Mouse (Mus musculus): ENCODE results near the gene Ncoa1. TPM values are rescaled to one million over a fixed set of nuclear protein-coding genes. Genes with fewer than 3 reads are reported as not detected.
"Not testable (repeated sequence)": the region's sequence is repeated elsewhere in the genome, so short reads cannot be mapped to it uniquely, and the experiment has no call there.

The Ncoa1 gene
- polyA plus RNA-seq, 3 experiments from 2014 or later, result 7.7 to 17.5 (median 14.6) TPM

DNA sequence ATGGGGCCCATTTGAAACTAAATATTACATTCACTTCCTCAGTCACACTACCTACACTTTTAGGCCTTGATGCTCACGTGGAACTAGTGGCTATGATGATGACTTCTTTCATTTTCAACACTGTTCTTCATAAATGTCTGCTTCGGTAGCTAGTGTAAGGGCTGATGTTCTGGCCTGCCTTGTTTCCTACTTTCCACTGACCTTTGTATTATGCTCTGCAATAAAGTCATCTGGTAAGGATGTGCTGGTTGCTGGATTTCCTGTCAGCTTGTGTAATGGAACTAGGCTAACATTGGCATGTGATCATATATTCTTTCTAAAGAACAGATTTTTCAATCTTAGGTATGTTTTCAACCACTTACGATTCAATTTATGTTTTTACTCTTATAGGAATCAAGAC is 177.7 kb downstream of the Ncoa1 start:
- no peak for ATAC-seq

DNA sequence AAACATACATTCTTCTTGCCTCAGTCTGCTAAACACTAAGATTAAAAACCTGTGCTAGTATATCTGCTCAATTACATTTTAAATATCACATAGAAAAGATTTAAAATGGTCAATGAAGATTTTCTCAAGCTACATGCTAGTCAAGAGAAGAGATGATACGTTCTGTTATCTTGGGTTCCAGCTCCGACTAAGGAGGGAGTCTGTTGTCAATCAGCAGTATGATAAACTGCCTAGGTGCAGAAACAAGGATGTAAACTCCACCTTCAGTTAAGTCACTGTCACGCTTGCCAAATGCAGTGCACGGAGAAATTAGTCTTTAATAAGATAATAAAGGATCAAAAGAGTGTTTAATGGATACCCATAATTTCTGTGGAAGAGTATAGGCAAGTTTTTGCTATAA is 178.4 kb downstream of the Ncoa1 start:
- no peak for ATAC-seq

DNA sequence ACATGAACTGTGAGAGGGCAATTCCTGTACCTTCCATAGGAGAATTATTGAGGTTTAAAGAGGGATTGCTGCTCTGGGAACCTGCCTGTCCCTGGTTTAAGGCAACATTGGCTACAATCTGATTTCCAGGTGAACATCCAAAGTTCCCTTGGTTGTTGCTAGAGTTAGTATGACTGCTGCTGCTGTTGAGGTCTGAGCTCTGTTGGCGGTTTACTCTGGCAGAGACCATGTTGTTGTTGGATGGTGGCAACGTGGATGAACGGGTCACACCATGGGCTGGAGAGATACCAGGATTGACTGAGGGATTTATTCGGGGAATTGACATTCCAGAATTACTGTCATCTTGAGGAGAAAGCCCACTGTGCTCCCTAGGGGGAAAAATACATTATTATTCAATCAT is 181.1 kb downstream of the Ncoa1 start:
- ATAC-seq, result no peak

DNA sequence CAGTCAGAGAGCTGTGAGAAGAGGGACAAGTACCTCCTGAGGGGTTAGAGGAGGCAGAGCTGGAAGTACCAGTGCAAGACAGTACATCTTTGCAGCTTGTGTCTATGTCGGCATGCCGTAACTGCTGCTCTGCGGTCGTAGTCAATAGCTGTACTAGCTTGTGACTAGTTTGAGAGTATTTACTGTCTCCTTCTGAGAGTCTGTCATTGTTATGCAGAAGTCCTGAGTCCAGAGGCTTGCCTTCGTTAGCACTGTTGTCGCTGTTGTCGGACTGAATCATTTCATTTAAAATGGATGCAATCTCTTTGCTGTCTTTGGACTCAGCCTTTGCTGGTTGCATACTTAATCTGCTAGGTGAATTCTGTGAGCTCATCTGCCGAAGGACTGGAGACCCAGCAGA is 181.7 kb downstream of the Ncoa1 start:
- no peak for ATAC-seq

DNA sequence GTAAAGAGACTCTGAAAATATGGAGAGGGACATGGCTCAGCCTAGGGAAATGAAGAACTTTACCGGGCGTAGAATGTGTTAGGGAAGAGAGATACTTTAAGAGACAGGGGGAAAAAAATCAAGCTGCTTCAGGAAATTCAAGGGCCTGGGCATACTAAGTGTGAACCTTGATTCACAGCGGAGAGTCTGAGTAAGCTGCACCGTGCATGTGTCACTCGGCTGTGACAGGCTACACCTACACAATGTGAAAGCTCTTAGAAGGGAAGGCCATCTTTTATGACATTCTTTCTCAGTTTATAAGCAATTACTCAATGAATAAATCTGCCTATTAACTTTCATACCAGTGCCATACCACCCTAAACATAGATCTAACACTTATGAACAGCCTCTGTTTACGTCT is 183.2 kb downstream of the Ncoa1 start:
- no peak for ATAC-seq

DNA sequence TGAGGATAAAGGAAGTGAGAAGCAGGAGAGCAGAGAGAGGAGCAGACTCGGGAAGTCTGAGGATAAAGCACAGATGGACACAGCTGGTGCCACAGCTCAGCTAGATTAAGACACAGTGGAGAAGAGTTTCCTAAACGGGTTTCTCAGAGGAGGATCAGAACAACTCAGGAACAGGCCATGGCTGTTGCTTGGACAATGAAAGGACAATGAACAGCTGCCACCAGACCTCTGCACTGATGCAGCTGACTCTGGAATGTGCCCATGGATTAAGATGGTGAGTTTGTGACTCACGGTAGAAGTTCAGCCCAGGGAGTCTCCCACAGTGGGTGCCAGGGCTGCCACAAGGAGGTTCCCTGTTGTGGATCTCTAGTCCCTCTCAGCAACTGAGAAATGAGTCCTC is 191.8 kb downstream of the Ncoa1 start:
- no peak for ATAC-seq

DNA sequence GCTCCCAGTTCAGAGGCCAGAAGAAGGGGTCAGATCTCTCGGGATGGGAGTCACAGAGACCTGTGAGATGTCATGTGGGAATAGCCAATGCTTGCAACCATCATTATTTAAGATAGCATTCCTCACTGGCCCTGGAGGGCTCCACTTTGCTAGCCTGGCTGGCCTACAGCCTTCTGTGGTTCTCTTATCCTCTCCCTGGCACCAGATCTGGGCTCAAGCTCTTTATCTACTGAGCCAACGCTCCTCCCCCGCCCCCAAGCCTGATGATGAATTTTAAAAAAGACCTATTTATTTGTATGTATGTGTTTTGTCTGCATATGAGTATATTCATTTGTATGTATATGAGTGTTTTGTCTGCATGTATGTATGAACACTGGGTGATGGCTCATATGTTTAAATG is 197.1 kb downstream of the Ncoa1 start:
- ATAC-seq, result no peak

DNA sequence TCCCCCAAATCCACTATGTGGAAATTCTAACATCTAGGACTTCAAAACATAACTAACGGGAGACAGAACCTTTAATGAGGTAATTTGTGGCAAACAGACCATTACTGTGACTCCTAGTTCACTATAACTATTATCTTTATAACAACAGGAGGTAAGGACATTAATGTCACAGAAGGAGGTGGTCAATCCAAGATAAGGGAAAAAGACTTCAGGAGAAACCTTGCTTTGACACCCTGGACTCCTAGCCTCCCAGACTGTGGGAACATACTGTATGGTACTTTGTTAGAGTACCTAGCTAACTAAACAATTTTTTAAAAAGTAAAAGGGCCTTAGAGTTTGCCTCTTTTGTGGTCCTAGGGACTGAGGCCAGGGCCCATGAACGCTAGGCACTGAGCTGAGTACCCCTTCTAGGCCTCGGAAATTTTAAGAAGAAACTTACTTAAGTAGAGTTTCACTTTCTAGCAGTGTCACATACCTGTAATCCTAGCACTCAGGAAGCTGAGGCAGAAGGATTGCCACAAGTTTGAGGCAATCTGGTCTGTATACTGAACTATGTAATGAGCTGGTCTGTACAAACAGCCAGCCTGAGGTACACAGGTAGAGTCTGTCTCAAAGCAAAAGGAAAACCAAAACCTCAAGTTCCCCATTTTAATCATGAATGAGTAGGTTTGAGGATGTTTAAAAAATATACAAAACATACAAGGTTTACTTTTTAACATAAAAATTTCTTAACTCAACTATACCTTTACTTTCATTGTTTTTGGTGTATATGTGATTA is 197.8 kb downstream of the Ncoa1 start:
- ATAC-seq, result no peak

DNA sequence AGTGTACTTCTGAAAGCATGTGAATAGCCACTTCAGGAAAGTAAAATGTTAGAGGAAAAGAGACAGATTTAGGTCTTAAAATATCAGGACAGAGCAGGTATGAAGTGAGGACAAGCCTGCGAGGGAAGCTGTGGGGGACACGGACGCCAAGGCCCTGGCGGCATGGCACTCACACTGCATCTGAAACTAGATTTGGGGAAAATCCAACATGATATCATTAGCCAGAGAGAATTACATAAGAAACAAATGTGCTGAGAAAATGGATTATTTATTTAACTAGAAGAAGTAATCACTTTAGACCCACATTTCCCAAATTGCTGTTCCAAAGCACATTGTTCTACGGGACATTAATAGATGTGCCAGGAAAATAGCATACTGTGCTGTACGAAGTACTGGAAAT is 205.9 kb downstream of the Ncoa1 start:
- no peak for ATAC-seq

DNA sequence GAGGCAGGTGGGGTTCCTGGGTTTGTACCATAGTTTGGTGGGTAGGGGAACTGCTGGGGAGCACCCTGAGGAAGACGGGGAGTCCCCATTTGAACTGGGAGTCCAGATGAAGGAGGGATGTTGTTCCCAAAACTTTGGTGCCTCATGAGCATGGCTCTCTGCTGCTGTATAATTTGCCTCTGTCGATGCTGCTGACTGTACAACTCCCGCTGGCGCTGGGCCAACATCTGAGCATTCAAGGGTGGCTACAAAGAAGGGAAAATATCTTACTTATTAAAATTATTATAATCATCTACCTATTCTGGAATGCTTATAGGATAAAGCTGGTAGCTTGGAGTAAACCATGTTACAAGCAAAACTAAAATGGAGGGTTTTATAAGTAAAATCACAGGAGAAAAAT is 209.2 kb downstream of the Ncoa1 start:
- ATAC-seq, result no peak

DNA sequence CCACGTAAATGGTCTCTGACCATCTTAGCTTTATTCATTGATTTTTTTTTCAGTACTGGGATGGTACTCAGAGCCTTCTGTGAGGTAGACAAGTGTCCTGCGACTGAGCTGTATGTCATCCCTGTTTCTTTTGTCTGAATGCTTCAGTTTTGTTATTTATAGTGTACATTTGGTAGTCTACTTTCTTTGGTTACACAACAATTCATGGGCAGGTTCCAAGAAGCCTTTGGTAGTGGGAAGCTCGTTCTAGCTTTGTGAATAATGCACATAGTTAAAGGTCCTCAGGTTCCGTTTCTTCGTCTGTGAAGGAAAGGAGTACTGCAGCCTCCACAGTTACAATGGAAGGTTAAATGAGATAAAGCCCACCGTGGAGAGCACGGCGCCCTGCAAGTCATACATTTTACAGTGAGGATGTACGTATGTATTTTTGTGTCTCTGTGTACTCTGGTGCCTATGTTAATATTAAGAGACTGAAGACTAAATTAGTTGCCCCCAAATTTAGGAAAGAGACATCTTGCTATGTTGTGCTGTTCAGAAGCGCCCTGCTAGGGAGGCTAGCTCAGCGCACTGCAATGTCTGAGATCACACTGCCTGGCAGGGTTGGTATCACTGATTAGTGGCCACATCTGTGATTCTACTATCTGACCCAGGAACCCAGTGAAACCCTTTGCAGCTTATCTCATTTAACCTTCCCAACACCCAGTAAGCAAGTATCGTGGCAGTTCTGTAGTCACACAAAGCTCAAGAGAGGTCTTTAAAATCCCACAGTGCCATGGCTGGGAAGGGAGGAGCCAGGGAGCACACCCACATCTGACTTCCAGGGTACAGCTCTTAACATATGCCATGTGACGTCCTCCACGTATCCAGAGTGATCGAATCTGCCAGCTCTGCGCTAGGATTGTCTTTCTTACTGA is 224.0 kb downstream of the Ncoa1 start:
- no peak for ATAC-seq

DNA sequence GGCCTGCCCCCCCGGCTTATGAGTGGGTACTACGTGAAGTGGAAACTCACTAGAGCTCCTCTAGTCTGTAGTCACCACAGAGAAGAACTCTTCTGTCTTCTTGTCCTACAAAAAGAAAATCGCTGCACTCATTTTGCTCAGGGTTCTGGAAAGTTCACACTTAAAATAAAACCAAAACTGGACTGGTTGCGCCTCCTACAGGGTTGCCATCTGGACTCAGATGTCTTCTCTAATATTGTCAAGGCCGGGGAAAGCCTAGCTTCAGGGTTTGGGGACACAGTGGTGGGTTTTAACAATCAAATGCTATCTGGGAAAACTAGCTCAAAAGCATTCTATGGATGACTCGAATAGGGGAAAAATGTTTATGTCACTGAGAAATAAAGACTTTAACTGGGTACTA is 227.2 kb downstream of the Ncoa1 start:
- ATAC-seq, result no peak

DNA sequence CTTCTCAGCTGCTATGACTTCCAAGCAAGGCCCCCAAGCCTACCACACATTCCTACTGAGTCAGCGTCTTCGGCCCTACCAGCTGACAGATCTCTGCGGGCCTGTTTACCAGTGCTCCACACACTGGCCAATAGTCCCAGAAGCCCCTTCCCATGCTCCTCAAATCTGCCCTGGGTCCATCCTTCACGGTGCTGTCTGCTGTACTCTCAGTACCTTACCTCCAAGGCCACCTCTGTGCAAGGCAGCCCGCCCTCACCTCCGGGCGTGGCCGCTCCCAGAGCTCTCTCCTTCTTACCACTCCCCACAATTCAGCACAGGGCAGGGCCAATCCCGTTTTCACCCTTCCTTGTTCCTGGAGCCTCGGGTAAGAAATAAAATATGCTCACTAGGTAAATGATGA is 231.2 kb downstream of the Ncoa1 start:
- ATAC-seq, result no peak

DNA sequence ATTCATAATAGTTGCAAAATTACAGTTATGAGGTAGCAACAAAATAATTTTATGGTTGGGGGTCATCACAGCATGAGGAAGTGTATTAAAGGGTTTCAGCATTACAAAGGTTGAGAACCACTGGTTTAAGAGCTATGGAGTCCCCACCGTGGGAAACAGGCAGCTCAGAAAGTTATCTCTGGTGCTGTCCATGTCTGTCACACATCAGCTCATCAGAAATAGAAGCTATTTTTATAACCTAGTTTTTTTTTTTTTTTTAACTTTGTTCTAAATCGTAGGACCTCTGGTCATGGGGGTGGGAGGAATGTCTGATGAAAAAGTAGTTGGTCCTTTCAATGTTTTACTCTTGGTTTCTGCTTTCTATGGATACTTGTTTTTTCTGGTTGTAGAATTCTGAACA is 233.2 kb downstream of the Ncoa1 start:
- ATAC-seq, result no peak

DNA sequence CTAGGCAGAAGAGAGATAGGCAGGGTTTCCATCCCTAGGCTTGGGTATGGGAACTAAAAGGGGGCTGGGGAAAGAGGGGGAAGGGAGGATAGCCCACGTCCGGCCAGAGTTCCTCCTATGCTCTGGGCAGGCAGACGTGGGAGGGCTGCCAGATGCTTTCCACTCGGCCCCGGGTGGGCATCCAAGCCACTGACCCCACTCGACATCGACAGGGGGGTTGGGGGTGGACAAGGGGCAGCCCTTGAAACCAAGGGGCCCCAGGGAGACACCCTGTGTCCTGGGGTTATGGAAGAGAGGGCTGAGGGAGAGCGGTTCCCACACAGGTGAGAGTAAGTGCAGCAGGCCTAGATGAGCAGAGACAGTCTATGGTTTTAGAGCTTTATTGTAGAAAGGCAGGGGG is 236.7 kb downstream of the Ncoa1 start:
- ATAC-seq, result not testable (repeated sequence)

DNA sequence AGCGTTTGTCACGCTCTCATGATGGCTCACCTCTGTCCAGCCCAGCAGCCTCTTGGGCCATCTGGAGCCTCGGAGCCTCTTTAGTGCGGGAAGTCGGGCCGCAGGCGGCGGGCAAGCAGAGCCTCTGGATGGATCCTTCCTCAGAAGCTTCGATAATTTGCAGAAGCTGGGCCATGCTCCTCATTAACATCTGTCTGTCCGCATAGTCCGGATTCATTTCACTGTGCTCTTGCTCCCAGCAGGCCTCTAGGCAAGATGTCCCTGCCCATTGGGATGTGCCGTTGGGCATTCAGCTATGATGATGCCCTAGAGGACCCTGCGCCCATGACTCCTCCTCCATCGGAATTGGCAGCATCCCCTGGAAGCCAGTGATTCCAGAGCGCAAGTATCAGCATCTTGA is 239.5 kb downstream of the Ncoa1 start:
- ATAC-seq, result no peak

DNA sequence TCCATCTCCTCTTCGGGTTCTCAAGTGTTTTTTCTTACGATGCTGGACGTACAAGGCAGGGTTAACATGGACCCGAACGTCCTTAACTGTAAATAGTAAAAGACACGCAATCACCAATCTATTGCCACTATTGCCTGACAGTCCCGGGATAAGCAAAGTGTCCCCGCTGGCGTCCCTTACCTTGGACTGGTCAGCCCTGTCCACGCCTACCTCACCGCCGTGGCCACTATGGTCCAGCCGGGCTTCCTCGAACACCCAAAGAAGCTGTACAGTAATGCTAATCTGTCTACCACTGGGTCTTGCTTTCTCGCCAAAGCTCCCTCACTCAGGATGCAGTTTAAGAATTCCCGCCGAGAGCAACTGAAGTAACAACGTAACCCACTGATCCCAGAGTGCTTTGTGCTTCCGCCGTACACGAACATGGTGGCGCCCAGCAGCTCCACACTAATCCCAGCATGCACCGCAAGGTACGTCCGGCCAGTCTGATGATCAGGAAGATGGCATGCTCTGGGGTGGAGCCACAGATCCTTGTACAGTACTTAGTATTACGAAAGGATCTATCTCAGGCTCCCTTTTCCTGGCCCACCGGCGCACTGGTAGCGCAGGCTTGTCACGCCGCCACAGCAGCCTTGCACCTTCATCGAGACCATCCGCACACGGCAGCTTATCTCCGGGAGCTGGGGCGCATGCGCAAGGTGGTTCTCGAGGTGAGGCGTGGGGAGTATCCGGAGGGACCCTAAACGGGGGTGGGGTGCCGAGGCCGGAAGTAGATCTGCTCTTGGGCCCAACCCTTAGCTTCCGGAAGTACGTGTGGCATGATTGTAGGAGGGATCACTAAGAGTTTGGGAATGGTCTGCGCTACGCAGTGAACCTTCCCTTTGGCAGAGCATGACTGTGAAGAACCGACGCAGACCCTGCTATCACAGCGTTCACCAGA is 243.1 kb downstream of the Ncoa1 start, which contains the start of the genes Ptrhd1 and Cenpo:
TSS of gene Ptrhd1 (plus strand) at position 456 of the 937 bp plus-strand sequence.
TSS of gene Cenpo (minus strand) at position 723 of the 937 bp plus-strand sequence.
- ATAC-seq, result peak; percentile 95

DNA sequence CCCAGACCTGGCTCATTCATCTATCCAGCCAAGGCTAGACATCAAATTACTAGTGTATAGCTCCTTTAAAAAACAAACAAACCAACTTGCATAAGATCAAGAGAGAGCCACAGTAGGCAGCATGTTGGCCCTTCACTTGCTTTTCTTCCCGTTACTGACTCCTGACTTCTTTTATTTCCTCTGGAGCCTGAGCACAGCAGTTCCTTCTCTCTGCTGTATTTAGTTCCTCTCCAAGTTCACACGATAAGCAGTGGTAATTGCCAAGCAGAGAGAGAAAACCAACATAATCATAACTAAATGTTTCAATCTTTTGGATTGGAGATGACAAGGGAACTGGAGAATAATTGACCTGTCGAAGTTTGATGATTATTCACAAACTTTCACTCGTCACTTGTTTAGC is 244.2 kb downstream of the Ncoa1 start:
- no peak for ATAC-seq

DNA sequence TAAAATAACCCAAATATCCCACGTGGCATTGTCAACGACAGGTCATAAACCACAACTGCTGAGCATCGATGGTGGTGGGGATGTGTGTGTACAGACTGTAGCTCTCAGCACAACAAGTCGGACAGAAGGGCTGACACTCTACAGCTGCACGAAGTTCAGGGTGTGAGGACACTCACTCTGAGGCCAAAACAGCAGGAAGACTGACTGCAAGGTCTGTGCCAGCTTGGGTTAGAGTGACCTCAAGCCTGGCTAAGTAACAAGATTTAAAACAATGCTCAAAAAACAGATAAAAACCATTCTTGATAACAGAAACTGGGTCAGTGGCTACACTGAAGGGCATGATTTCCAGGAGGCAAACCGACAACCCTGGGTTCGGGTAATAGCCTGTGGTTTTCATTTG is 246.8 kb downstream of the Ncoa1 start:
- no peak for ATAC-seq

DNA sequence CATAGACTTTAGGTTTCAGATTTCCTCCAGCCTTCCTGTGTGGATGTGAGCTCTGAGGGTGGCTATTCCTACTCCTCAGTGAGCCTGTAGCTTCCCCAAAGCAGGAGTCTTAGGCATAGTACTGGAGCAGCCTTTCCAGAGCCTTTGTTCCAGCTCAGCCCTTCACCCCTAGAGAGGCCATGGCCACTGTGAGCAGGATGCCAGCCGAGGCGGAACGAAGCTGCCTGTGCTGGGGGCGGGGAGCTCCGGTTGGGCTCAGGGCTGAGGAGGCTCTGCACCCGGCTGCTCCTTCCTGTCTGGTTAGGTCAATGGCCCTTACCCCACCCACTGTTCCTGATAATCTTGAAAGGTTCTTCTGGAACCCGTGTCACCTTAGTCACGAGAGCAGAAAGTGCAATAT is 264.1 kb downstream of the Ncoa1 start:
- no peak for ATAC-seq

DNA sequence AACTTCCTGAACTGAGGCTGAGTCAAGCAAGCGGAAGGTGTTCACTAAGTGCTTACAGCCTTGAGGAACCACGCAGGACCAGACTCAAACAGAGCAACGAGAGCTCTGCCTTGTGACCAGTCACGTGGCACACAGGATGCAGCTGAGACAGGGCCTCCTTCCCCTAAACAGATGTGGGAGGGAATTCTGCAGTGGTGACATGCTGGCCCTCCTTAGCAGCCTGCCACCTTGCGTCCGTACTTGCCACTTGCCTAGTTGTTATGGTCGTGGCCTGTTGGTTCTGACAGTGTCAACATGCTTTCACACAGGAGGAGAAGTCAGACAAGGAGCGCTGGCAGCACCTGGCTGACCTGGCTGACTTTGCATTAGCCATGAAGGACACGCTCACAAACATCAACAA is 265.8 kb downstream of the Ncoa1 start:
- ATAC-seq, result no peak

DNA sequence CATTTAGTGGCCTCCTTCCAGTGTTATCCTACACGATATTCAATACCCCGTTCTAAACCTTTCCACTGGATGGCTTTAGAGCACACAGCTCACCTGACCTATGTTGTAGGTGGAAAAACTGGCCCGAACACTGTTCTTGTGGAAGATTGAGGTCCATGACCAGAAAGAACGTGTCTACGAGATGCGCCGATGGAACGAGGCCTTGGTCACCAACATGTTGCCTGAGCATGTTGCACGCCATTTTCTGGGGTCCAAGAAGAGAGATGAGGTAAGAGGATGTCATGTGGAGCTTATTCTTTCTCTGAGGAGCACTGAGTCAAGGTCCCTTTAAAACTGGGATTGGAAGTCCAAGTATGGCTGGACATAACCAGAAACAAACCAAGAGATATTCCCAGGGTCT is 267.8 kb downstream of the Ncoa1 start:
- no peak for ATAC-seq
